Mouse (Mus musculus) MEL (cell line): ENCODE measurements around the gene Caprin1. TPM values are rescaled to one million over a fixed set of nuclear protein-coding genes. Genes with fewer than 3 reads are reported as not detected.

Experiments used
- DNase-seq: peaks from one replicate; pipeline ENCODE4 v3.0.0; 2011; ENCODE audit warnings: low read depth, low spot score
- H3K27ac ChIP-seq: 2 replicates; pipeline ENCODE4 v1.5.1; 2012; ENCODE audit warnings: low read depth, mild to moderate bottlenecking, control low read depth, low read length, moderate library complexity; ENCODE audit not compliant: control insufficient read depth
- H3K27me3 ChIP-seq, 2 experiments: fragments of 150-350 bp in 1 of 2; sonication (generic) in 1 of 2; 2 replicates each; pipeline ENCODE4 v1.6.1; 2012; ENCODE audit warnings: low read length in 2 of 2, mild to moderate bottlenecking in 2 of 2, improper control_type of control experiment in 1 of 2, moderate library complexity in 1 of 2; ENCODE audit not compliant: insufficient read depth in 2 of 2, control insufficient read depth in 1 of 2
- H3K36me3 ChIP-seq, 2 experiments: 2 replicates each; pipeline ENCODE4 v1.6.1; 2012 to 2014; ENCODE audit warnings: low read length in 2 of 2, improper control_type of control experiment in 1 of 2, inconsistent platforms in 1 of 2, mild to moderate bottlenecking in 1 of 2; ENCODE audit not compliant: insufficient read depth in 2 of 2, control insufficient read depth in 1 of 2
- H3K4me1 ChIP-seq, 2 experiments: fragments of 150-350 bp in 1 of 2; sonication (generic) in 1 of 2; 2 replicates each; pipeline ENCODE4 v1.6.1; 2012; ENCODE audit warnings: low read length in 2 of 2, improper control_type of control experiment in 1 of 2, mild to moderate bottlenecking in 1 of 2; ENCODE audit not compliant: insufficient read depth in 2 of 2, control insufficient read depth in 1 of 2
- H3K4me3 ChIP-seq, 2 experiments: fragments of 150-350 bp in 1 of 2; sonication (generic) in 1 of 2; 2 replicates each; pipeline ENCODE4 v1.5.1; 2012; ENCODE audit warnings: low read depth in 2 of 2, low read length in 2 of 2, mild to moderate bottlenecking in 2 of 2, moderate library complexity in 2 of 2, control low read depth in 1 of 2, improper control_type of control experiment in 1 of 2; ENCODE audit not compliant: control insufficient read depth in 1 of 2, insufficient read depth in 1 of 2
- H3K79me2 ChIP-seq: 2 replicates; pipeline ENCODE4 v1.6.1; 2012; ENCODE audit warnings: mild to moderate bottlenecking, low read length, moderate library complexity; ENCODE audit not compliant: control insufficient read depth, poor library complexity, insufficient read depth
- H3K9ac ChIP-seq: 2 replicates; pipeline ENCODE4 v1.6.1; 2012; ENCODE audit warnings: low read depth, mild to moderate bottlenecking, control low read depth, low read length, moderate library complexity; ENCODE audit not compliant: control insufficient read depth, poor library complexity, severe bottlenecking
- H3K9me3 ChIP-seq: fragments of 150-350 bp; sonication (generic); replicated peaks from 2 replicates; pipeline ENCODE4 v1.6.1; 2012; ENCODE audit warnings: mild to moderate bottlenecking, low read length, improper control_type of control experiment, moderate library complexity; ENCODE audit not compliant: insufficient read depth
- BHLHE40 ChIP-seq: IDR thresholded peaks from 2 replicates; pipeline ENCODE4 v1.6.1; 2012; ENCODE audit warnings: low read depth, mild to moderate bottlenecking, inconsistent platforms, low read length, improper control_type of control experiment, borderline replicate concordance
- CHD1 ChIP-seq: IDR thresholded peaks from 2 replicates; pipeline ENCODE4 v1.6.1; 2012; ENCODE audit warnings: low read depth, mild to moderate bottlenecking, inconsistent platforms, low read length, improper control_type of control experiment
- CTCF ChIP-seq, 3 experiments: IDR thresholded peaks in 2 of 3; conservative IDR thresholded peaks in 1 of 3; 2 replicates each; pipeline ENCODE4 v1.5.1; 2011 to 2012; ENCODE audit warnings: low read length in 3 of 3, low read depth in 2 of 3, mild to moderate bottlenecking in 2 of 3, improper control_type of control experiment in 1 of 3, inconsistent platforms in 1 of 3, mixed read lengths in 1 of 3, moderate library complexity in 1 of 3; ENCODE audit not compliant: control insufficient read depth in 1 of 3, insufficient read depth in 1 of 3, poor library complexity in 1 of 3, severe bottlenecking in 1 of 3
- E2F4 ChIP-seq: IDR thresholded peaks from 2 replicates; pipeline ENCODE4 v1.6.1; 2011; ENCODE audit warnings: low read depth, low read length, improper control_type of control experiment, borderline replicate concordance
- ELF1 ChIP-seq: IDR thresholded peaks from 2 replicates; pipeline ENCODE4 v1.6.1; 2014; ENCODE audit warnings: low read depth, mild to moderate bottlenecking, inconsistent platforms, low read length, improper control_type of control experiment, moderate library complexity
- ETS1 ChIP-seq: IDR thresholded peaks from 2 replicates; pipeline ENCODE4 v1.6.1; 2012; ENCODE audit warnings: low read depth, mild to moderate bottlenecking, inconsistent platforms, low read length, improper control_type of control experiment, moderate library complexity
- GABPA ChIP-seq: IDR thresholded peaks from 2 replicates; pipeline ENCODE4 v1.6.1; 2012; ENCODE audit warnings: low read depth, mild to moderate bottlenecking, inconsistent platforms, low read length, improper control_type of control experiment, moderate library complexity
- GATA1 ChIP-seq: IDR thresholded peaks from 2 replicates; pipeline ENCODE4 v1.6.1; 2011; ENCODE audit warnings: low read depth, low read length, improper control_type of control experiment
- JUND ChIP-seq: IDR thresholded peaks from 2 replicates; pipeline ENCODE4 v1.6.1; 2011; ENCODE audit warnings: low read depth, mild to moderate bottlenecking, improper control_type of control experiment, low read length
- KAT2A ChIP-seq: conservative IDR thresholded peaks from 2 replicates; pipeline ENCODE4 v1.6.1; 2012; ENCODE audit warnings: low read depth, low read length, improper control_type of control experiment, inconsistent platforms
- MAFK ChIP-seq: IDR thresholded peaks from 2 replicates; pipeline ENCODE4 v1.6.1; 2011; ENCODE audit warnings: low read depth, mild to moderate bottlenecking, low read length, improper control_type of control experiment, borderline replicate concordance
- NELFE ChIP-seq: IDR thresholded peaks from 2 replicates; pipeline ENCODE4 v1.6.1; 2011; ENCODE audit warnings: low read depth, low read length, improper control_type of control experiment
- NRF1 ChIP-seq: IDR thresholded peaks from 2 replicates; pipeline ENCODE4 v1.6.1; 2014; ENCODE audit warnings: low read depth, mild to moderate bottlenecking, inconsistent platforms, low read length, improper control_type of control experiment, moderate library complexity; ENCODE audit not compliant: poor library complexity, insufficient read depth, severe bottlenecking
- POLR2A ChIP-seq, 2 experiments: IDR thresholded peaks; 2 replicates each; pipeline ENCODE4 v1.6.1; 2011 to 2012; ENCODE audit warnings: low read length in 2 of 2, mild to moderate bottlenecking in 2 of 2, control low read depth in 1 of 2, improper control_type of control experiment in 1 of 2, low read depth in 1 of 2, moderate library complexity in 1 of 2; ENCODE audit not compliant: control insufficient read depth in 1 of 2, insufficient read depth in 1 of 2, poor library complexity in 1 of 2
- POLR2AphosphoS2 ChIP-seq: IDR thresholded peaks from 2 replicates; pipeline ENCODE4 v1.6.1; 2011; ENCODE audit warnings: low read length, improper control_type of control experiment
- POLR2AphosphoS5 ChIP-seq: IDR thresholded peaks from 2 replicates; pipeline ENCODE4 v1.6.1; 2012; ENCODE audit warnings: low read depth, borderline replicate concordance, mild to moderate bottlenecking, inconsistent platforms, low read length, moderate library complexity, mixed read lengths
- RAD21 ChIP-seq: IDR thresholded peaks from 2 replicates; pipeline ENCODE4 v1.6.1; 2011; ENCODE audit warnings: mild to moderate bottlenecking, low read depth, low read length, improper control_type of control experiment
- RCOR1 ChIP-seq: IDR thresholded peaks from 2 replicates; pipeline ENCODE4 v1.6.1; 2012; ENCODE audit warnings: low read depth, mild to moderate bottlenecking, inconsistent platforms, low read length, improper control_type of control experiment
- SMC3 ChIP-seq: IDR thresholded peaks from 2 replicates; pipeline ENCODE4 v1.6.1; 2011; ENCODE audit warnings: low read depth, low read length, improper control_type of control experiment
- UBTF ChIP-seq: IDR thresholded peaks from 2 replicates; pipeline ENCODE4 v1.6.1; 2012; ENCODE audit warnings: low read depth, mild to moderate bottlenecking, inconsistent platforms, low read length, improper control_type of control experiment, moderate library complexity, borderline replicate concordance; ENCODE audit not compliant: insufficient read depth
- USF1 ChIP-seq: IDR thresholded peaks from 2 replicates; pipeline ENCODE4 v1.6.1; 2014; ENCODE audit warnings: low read depth, mild to moderate bottlenecking, inconsistent platforms, low read length, improper control_type of control experiment, moderate library complexity
- USF2 ChIP-seq, 2 experiments: IDR thresholded peaks; 2 replicates each; pipeline ENCODE4 v1.6.1; 2011 to 2012; ENCODE audit warnings: improper control_type of control experiment in 2 of 2, low read length in 2 of 2, borderline replicate concordance in 1 of 2, inconsistent platforms in 1 of 2, low read depth in 1 of 2, mild to moderate bottlenecking in 1 of 2; ENCODE audit not compliant: insufficient read depth in 1 of 2
- ZC3H11A ChIP-seq: IDR thresholded peaks from 2 replicates; pipeline ENCODE4 v1.6.1; 2012; ENCODE audit warnings: low read depth, mild to moderate bottlenecking, inconsistent platforms, low read length, improper control_type of control experiment
- ZMIZ1 ChIP-seq: IDR thresholded peaks from 2 replicates; pipeline ENCODE4 v1.6.1; 2012; ENCODE audit warnings: low read depth, mild to moderate bottlenecking, inconsistent platforms, low read length, improper control_type of control experiment, moderate library complexity
- ZNF384 ChIP-seq: IDR thresholded peaks from 2 replicates; pipeline ENCODE4 v1.6.1; 2012; ENCODE audit warnings: low read depth, mild to moderate bottlenecking, inconsistent platforms, low read length, improper control_type of control experiment
- polyA plus RNA-seq, 2 experiments: library from polyadenylated mRNA; stranded (reverse) in 1 of 2; unstranded in 1 of 2; fragments of >175 nt in 1 of 2; fragments of >200 nt in 1 of 2; gene quantifications; 2 replicates each; pipeline versions ENCODE4 v1.2.1 to v1.2.4; 2012; ENCODE audit warnings: low replicate concordance in 2 of 2, low read depth in 1 of 2; ENCODE audit not compliant: insufficient read length in 2 of 2, insufficient read depth in 1 of 2, missing spikeins in 1 of 2
- total RNA-seq: library from RNA; depleted of rRNA; stranded (reverse); fragments of 300-350 nt; gene quantifications from 2 replicates; pipeline ENCODE4 v1.2.3, GENCODE M21; 2012

Caprin1 gene
- total and polyA plus RNA-seq, 3 experiments, result 209 to 426 (median 239) TPM

DNA sequence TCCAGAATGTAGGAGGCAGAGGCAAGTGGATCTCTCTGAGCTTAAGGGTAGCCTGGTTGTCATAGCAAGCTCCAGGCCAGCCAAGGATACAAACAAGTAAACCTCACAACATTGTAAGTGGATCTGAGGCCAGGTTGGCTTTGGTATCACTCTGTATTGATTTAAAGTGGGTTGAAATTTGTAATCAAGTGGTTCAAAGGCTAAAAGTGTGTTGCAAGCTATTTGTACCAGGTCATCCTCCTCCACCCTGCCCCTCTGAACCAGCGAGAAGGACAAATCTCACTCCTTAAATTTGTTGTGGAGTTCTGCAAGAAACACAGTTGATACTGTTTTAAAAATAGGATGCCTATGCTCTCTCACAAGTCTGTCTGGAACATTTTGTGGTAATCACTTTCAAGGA, 49.4 kb upstream of the Caprin1 start:
- H3K9ac ChIP-seq, result no peak overlapping the region

GRCm38 (mm10) chr2:103846271-103846670, 48.8 kb upstream of the Caprin1 start:
- H3K36me3 ChIP-seq, result peaks cover 0 to 5% of the 10 kb centered on the region in 2 experiments; a peak in 2 of 4 replicates
- H3K4me3 ChIP-seq, result no peak overlapping the region
- H3K27me3 ChIP-seq, result no peaks in the 10 kb centered on the region
- no peak for DNase-seq
- H3K27ac ChIP-seq, result no peak overlapping the region
- H3K4me1 ChIP-seq, result peaks cover 0 to 12% of the 10 kb centered on the region in 2 experiments; a peak in 2 of 4 replicates
- no peaks in the 10 kb centered on the region for H3K79me2 ChIP-seq
- H3K9me3 ChIP-seq, result no peaks in the 10 kb centered on the region
- no peak overlapping the region for H3K9ac ChIP-seq
- TF ChIP-seq JUND (no peak), SMC3 (no peak), CTCF (IDR thresholded peaks at IDR 0.05 in 2 of 3, conservative IDR thresholded peaks at IDR 0.05 in 1 of 3; ENCODE audit: control insufficient read depth in 1 of 3, insufficient read depth in 1 of 3, low read depth in 2 of 3, low read length in 3 of 3, poor library complexity in 1 of 3, severe bottlenecking in 1 of 3) (no peak), GABPA (no peak), KAT2A (no peak), USF2 (IDR thresholded peaks at IDR 0.05; ENCODE audit: borderline replicate concordance in 1 of 2, insufficient read depth in 1 of 2, low read depth in 1 of 2, low read length in 2 of 2) (no peak), POLR2A (IDR thresholded peaks at IDR 0.05; ENCODE audit: control insufficient read depth in 1 of 2, insufficient read depth in 1 of 2, low read depth in 1 of 2, low read length in 2 of 2, poor library complexity in 1 of 2) (no peak), ETS1 (no peak), ZC3H11A (no peak), NELFE (no peak), MAFK (no peak), RAD21 (no peak)

More for the DNA sequence above, 49.4 kb upstream of the Caprin1 start:
- no peaks in the 10 kb centered on the region for H3K27me3 ChIP-seq
- H3K27ac ChIP-seq, result no peak overlapping the region
- peaks cover 0 to 9% of the 10 kb centered on the region in 2 experiments; a peak in 2 of 4 replicates for H3K4me1 ChIP-seq
- DNase-seq, result no peak
- peaks cover 0 to 4% of the 10 kb centered on the region in 2 experiments; a peak in 2 of 4 replicates for H3K36me3 ChIP-seq
- no peak overlapping the region for H3K4me3 ChIP-seq
- H3K9me3 ChIP-seq, result no peaks in the 10 kb centered on the region
- no peak for TF ChIP-seq RCOR1
- no peak for TF ChIP-seq USF1
- TF ChIP-seq ELF1, result no peak
- TF ChIP-seq BHLHE40, result no peak
- TF ChIP-seq ZNF384, result no peak
- no peak for TF ChIP-seq MAFK
- TF ChIP-seq NELFE, result no peak
- TF ChIP-seq NRF1, result no peak
- TF ChIP-seq POLR2AphosphoS5, result no peak
- no peak for TF ChIP-seq JUND
- TF ChIP-seq CHD1, result no peak
- TF ChIP-seq E2F4, result no peak
- no peak for TF ChIP-seq ZMIZ1
- TF ChIP-seq POLR2AphosphoS2, result no peak
- TF ChIP-seq GATA1, result no peak
- TF ChIP-seq UBTF, result no peak
- H3K79me2 ChIP-seq, result no peaks in the 10 kb centered on the region
